Mouse (Mus musculus) small intestine, adult 2 months (tissue): ENCODE data around the gene Dock4.

Source experiments
- CTCF ChIP-seq: fragments of 200-500 bp; IDR thresholded peaks from 2 replicates; pipeline ENCODE4 v1.5.1; 2012; ENCODE audit warnings: low read depth, mild to moderate bottlenecking, control low read depth, inconsistent platforms, low read length, moderate library complexity, mixed read lengths; ENCODE audit not compliant: insufficient replicate concordance, insufficient read length; ENCODE audit errors: extremely low read depth
- POLR2A ChIP-seq: fragments of 200-500 bp; IDR thresholded peaks from 2 replicates; pipeline ENCODE4 v1.6.1; 2012; ENCODE audit warnings: low read depth, mild to moderate bottlenecking, control low read depth, inconsistent platforms, low read length, moderate library complexity

GRCm38 (mm10) chr12:40872716-40873115 lies 427.0 kb downstream of the Dock4 start:
- TF ChIP-seq POLR2A (no peak), CTCF (no peak)
